Mouse (Mus musculus) heart, postnatal 0 days (tissue): ENCODE data around the gene Elovl6.

Experiments
- CTCF ChIP-seq: IDR thresholded peaks from 2 replicates; pipeline ENCODE4 v1.5.1; 2016; ENCODE audit warnings: antibody characterized with exemption, control low read depth, low read depth
- EP300 ChIP-seq: IDR thresholded peaks from 2 replicates; pipeline ENCODE4 v1.6.1; 2016; ENCODE audit warnings: antibody characterized with exemption, low read depth

DNA sequence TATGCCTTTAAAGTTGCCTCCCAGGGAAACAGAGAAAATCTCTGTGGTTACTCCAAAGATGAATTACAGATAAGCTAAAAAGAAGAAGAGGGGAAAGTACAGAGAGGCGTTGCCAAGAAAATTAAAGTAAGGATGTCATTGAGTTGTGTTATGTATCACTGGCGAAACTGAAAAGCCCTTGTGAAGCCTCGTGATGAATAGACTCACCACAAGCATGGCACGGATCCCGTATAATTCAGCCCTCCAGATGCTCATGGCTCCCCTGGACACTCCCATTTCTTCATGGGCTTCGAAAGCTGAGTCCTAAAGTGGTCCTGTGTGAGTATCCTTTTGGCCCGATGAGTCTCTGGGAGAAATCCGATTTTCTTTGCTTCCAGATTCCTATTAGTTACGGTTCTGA is 125.1 kb downstream of the Elovl6 start:
- no peak for TF ChIP-seq CTCF
- TF ChIP-seq EP300 = no peak
